ENCODE assay signal across 8 mouse cellular contexts in the genomic region with DNA sequence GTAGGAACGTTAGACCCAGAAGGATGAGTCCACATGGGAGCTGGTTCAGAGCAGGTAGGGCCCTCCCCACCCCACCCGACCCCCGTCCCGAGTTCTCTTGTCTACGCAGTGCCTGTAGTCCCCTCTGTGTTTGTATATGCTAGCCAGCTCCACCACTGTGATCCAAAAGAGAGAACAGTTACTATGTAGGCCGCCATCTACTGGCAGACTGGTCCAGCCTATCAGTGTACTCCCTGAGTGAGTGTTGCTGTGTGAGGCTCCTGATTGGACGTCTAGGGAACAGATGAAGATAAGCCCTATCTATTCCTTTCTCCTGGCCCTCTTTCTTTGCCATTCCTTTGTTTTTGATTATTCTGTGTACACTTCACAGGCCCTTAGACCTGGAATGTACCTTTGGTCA.
A peak's percentile ranks its signal among the peaks of the same experiment; 100 is the strongest.
DNase-seq lines count a peak whose midpoint lies in the region; ATAC-seq and TF ChIP-seq lines count a peak whose summit lies in the region.

No protein-coding gene starts in this region.

- H3K79me2 ChIP-seq in CH12.LX (replicated peaks; ENCODE audit: control insufficient read depth, extremely low read depth, insufficient read depth, poor library complexity, severe bottlenecking), result no peaks in the 10 kb centered on the region

- H3K36me3 ChIP-seq in forebrain, embryonic 14.5 days (ENCODE audit: control insufficient read depth, insufficient read depth, low read length), result no peaks in the 10 kb centered on the region
- no peaks in the 10 kb centered on the region for H3K36me3 ChIP-seq in forebrain, embryonic 10.5 days (replicated peaks)
- no peaks in the 10 kb centered on the region for H3K36me3 ChIP-seq in CH12.LX (replicated peaks in 1 of 2; ENCODE audit: control insufficient read depth in 1 of 2, insufficient read depth in 1 of 2, low read length in 1 of 2)
- H3K36me3 ChIP-seq in midbrain, embryonic 10.5 days, result no peaks in the 10 kb centered on the region

- TF ChIP-seq EP300 in CH12.LX (IDR thresholded peaks at IDR 0.05; ENCODE audit: low read length), result no peak

- H3K9ac ChIP-seq in forebrain, embryonic 14.5 days (ENCODE audit: low read length), result no peak overlapping the region
- no peak overlapping the region for H3K9ac ChIP-seq in CH12.LX (ENCODE audit: insufficient read depth, low read depth)

- no peaks in the 10 kb centered on the region for H3K4me1 ChIP-seq in forebrain, embryonic 14.5 days (ENCODE audit: control insufficient read depth, insufficient read depth, low read length)
- peaks cover 12% of the 10 kb centered on the region for H3K4me1 ChIP-seq in forebrain, embryonic 10.5 days
- H3K4me1 ChIP-seq in CH12.LX (ENCODE audit: control insufficient read depth in 1 of 2, insufficient read depth in 2 of 2), result peaks cover 12 to 42% of the 10 kb centered on the region in 2 experiments
- peaks cover 10% of the 10 kb centered on the region for H3K4me1 ChIP-seq in midbrain, embryonic 10.5 days

- DNase-seq in forebrain, embryonic 14.5 days (ENCODE audit: low spot score), result no peak
- DNase-seq in forebrain, embryonic 10.5 days (ENCODE audit: extremely low spot score, low spot score), result no peak
- no peak for DNase-seq in CH12.LX (ENCODE audit: extremely low read depth)
- DNase-seq in lung, postnatal 10 days, result peak; percentile 73
- no peak for DNase-seq in right cerebral cortex, postnatal 4 days
- DNase-seq in right cerebral cortex, postnatal 14 days, result no peak
- DNase-seq in midbrain, embryonic 10.5 days (ENCODE audit: low spot score), result no peak

- H3K27ac ChIP-seq in forebrain, embryonic 14.5 days (ENCODE audit: low read depth, low read length), result no peak overlapping the region
- H3K27ac ChIP-seq in forebrain, embryonic 10.5 days, result no peak overlapping the region
- no peak overlapping the region for H3K27ac ChIP-seq in CH12.LX (ENCODE audit: insufficient read depth, low read depth)
- no peak overlapping the region for H3K27ac ChIP-seq in midbrain, embryonic 10.5 days (replicated peaks)

- in situ Hi-C loops in CH12.LX (cut with MboI; ENCODE audit: low pct_ligation_motif_present, low pct_unique_long_range_greater_than_20kb, low sequenced_read_pairs), result no loop called here

- peak; percentile 45 for TF ChIP-seq RAD21 in CH12.LX (IDR thresholded peaks at IDR 0.05; ENCODE audit: low read depth, low read length)

- WGBS in forebrain, embryonic 14.5 days, result 68% methylated on average over 7 of the region's 7 CpGs
- WGBS in forebrain, embryonic 10.5 days, result 74% methylated on average over 7 of the region's 7 CpGs
- WGBS in midbrain, embryonic 10.5 days, result 63% methylated on average over 7 of the region's 7 CpGs

- H3K27me3 ChIP-seq in forebrain, embryonic 14.5 days (replicated peaks; ENCODE audit: control insufficient read depth, insufficient read depth, low read length), result no peaks in the 10 kb centered on the region
- H3K27me3 ChIP-seq in forebrain, embryonic 10.5 days (ENCODE audit: poor library complexity, severe bottlenecking), result peaks cover 26% of the 10 kb centered on the region
- H3K27me3 ChIP-seq in CH12.LX (replicated peaks), result no peaks in the 10 kb centered on the region
- peaks cover 15% of the 10 kb centered on the region for H3K27me3 ChIP-seq in midbrain, embryonic 10.5 days (ENCODE audit: low read depth, poor library complexity, severe bottlenecking)

- TF ChIP-seq CTCF in CH12.LX (conservative IDR thresholded peaks at IDR 0.05 in 1 of 2, IDR thresholded peaks at IDR 0.05 in 1 of 2; ENCODE audit: low read depth in 2 of 2, low read length in 2 of 2), result peak; percentile 12 to 66; a peak in 2 of 4 replicates

- no peak overlapping the region for H3K4me2 ChIP-seq in forebrain, embryonic 14.5 days (ENCODE audit: low read length)
- no peak overlapping the region for H3K4me2 ChIP-seq in CH12.LX (ENCODE audit: insufficient read depth, low read depth, poor library complexity, severe bottlenecking)

- dilution Hi-C loops in CH12.LX (cut with MboI; ENCODE audit: extremely low pct_ligation_motif_present, extremely low pct_unique_long_range_greater_than_20kb, low sequenced_read_pairs), result no loop called here

- no peak overlapping the region for H3K4me3 ChIP-seq in forebrain, embryonic 14.5 days (ENCODE audit: low read depth, low read length)
- no peak overlapping the region for H3K4me3 ChIP-seq in forebrain, embryonic 10.5 days
- no peak overlapping the region for H3K4me3 ChIP-seq in CH12.LX (replicated peaks in 1 of 3; ENCODE audit: low read depth in 2 of 3, low read length in 2 of 3, poor library complexity in 1 of 3)
- H3K4me3 ChIP-seq in midbrain, embryonic 10.5 days, result no peak overlapping the region

- H3K9me3 ChIP-seq in forebrain, embryonic 14.5 days (replicated peaks; ENCODE audit: control insufficient read depth, low read length), result no peaks in the 10 kb centered on the region
- peaks cover 8% of the 10 kb centered on the region; the same call in 1 of the 2 replicates for H3K9me3 ChIP-seq in forebrain, embryonic 10.5 days
- H3K9me3 ChIP-seq in CH12.LX (replicated peaks; ENCODE audit: low read length), result peaks cover 12% of the 10 kb centered on the region
- H3K9me3 ChIP-seq in midbrain, embryonic 10.5 days (replicated peaks), result peaks cover 12% of the 10 kb centered on the region; the same call in 1 of the 2 replicates

- no peak for TF ChIP-seq POLR2A in CH12.LX (IDR thresholded peaks at IDR 0.05; ENCODE audit: low read depth, low read length)

- 0 out of 2 replicates have a peak, but pooled peaks have one; percentile 34 for ATAC-seq in forebrain, embryonic 14.5 days
- peak; percentile 90 for ATAC-seq in inflammation-experienced regulatory T-cells, adult 6 months

TF ChIP-seq in CH12.LX, 34 proteins besides CTCF, POLR2A, EP300 and RAD21:
- TF ChIP-seq SIN3A (IDR thresholded peaks at IDR 0.05; ENCODE audit: low read length) (no peak), NELFE (IDR thresholded peaks at IDR 0.05; ENCODE audit: low read depth, low read length) (no peak), SMC3 (IDR thresholded peaks at IDR 0.05; ENCODE audit: low read depth, low read length) (peak; percentile 58), NRF1 (IDR thresholded peaks at IDR 0.05; ENCODE audit: low read depth, low read length) (no peak)
